Mouse (Mus musculus): ENCODE measurements around the gene Aicda. TPM values are rescaled to one million over a fixed set of nuclear protein-coding genes. Genes with fewer than 3 reads are reported as not detected.
"Not testable (repeated sequence)": the region's sequence is repeated elsewhere in the genome, so short reads cannot be mapped to it uniquely, and the experiment has no call there.

The Aicda gene
- polyA plus RNA-seq, 1 experiment from 2014 or later = 0.20 TPM

GRCm38 (mm10) chr6:122522595-122522994 is 31.0 kb upstream of the Aicda start:
- Histone ChIP-seq H3K9me3 (ENCODE audit: control insufficient read depth, low read length) (no peaks in the 10 kb centered on the region), H3K4me3 (replicated peaks; ENCODE audit: low read length) (no peak overlapping the region), H3K27ac (ENCODE audit: low read length) (no peak overlapping the region), H3K4me1 (replicated peaks; ENCODE audit: control insufficient read depth, insufficient read depth, low read length) (no peaks in the 10 kb centered on the region; the same call in 1 of the 2 replicates), H3K4me2 (ENCODE audit: low read length) (no peak overlapping the region), H3K9ac (replicated peaks; ENCODE audit: low read depth, low read length) (no peak overlapping the region), H3K27me3 (replicated peaks; ENCODE audit: control insufficient read depth, insufficient read depth, low read length) (no peaks in the 10 kb centered on the region), H3K36me3 (ENCODE audit: control insufficient read depth, insufficient read depth) (no peaks in the 10 kb centered on the region)
- 69% methylated on average over 9 of the region's 9 CpGs for WGBS
- peak; percentile 90 for ATAC-seq

- WGBS = 82% methylated on average over 8 of the region's 8 CpGs
- ATAC-seq = no peak
- no peak overlapping the region for H3K4me2 ChIP-seq (ENCODE audit: low read length)
- no peaks in the 10 kb centered on the region for H3K36me3 ChIP-seq (ENCODE audit: control insufficient read depth, insufficient read depth)
- no peaks in the 10 kb centered on the region; the same call in 1 of the 2 replicates for H3K4me1 ChIP-seq (replicated peaks; ENCODE audit: control insufficient read depth, insufficient read depth, low read length)
- no peak overlapping the region for H3K4me3 ChIP-seq (replicated peaks; ENCODE audit: low read length)
- no peak overlapping the region for H3K9ac ChIP-seq (replicated peaks; ENCODE audit: low read depth, low read length)
- H3K27me3 ChIP-seq (replicated peaks; ENCODE audit: control insufficient read depth, insufficient read depth, low read length) = no peaks in the 10 kb centered on the region
- H3K27ac ChIP-seq (ENCODE audit: low read length) = no peak overlapping the region
- no peaks in the 10 kb centered on the region for H3K9me3 ChIP-seq (ENCODE audit: control insufficient read depth, low read length)
These were observed 30.3 kb upstream of the Aicda start for GRCm38 (mm10) chr6:122523289-122523688.

DNA sequence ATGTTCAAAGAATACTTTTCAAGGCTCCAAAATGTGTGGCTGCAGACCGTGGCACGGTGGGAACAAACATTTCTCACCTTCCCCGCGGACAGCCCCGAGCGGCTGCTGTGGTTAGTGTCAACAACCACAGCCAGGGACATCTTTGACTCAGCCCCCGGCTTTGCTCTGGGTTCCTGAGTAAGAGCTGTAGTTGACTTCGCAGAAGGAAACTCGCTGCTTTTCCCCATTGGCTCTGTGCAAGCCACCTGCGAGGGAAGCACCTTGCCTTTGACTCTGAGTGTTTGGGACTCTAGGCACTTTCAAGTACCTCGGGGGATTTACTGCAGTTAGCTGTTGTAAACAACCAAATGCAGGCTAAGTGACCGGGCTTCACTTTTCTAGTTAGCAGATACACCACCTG is 26.0 kb upstream of the Aicda start:
- no peak for ATAC-seq
- Histone ChIP-seq H3K4me2 (ENCODE audit: low read length) (no peak overlapping the region), H3K36me3 (ENCODE audit: control insufficient read depth, insufficient read depth) (no peaks in the 10 kb centered on the region), H3K27me3 (replicated peaks; ENCODE audit: control insufficient read depth, insufficient read depth, low read length) (no peaks in the 10 kb centered on the region), H3K27ac (ENCODE audit: low read length) (no peak overlapping the region), H3K9ac (replicated peaks; ENCODE audit: low read depth, low read length) (no peak overlapping the region), H3K4me3 (replicated peaks; ENCODE audit: low read length) (no peak overlapping the region), H3K4me1 (replicated peaks; ENCODE audit: control insufficient read depth, insufficient read depth, low read length) (no peaks in the 10 kb centered on the region), H3K9me3 (ENCODE audit: control insufficient read depth, low read length) (no peaks in the 10 kb centered on the region)
- WGBS = 77% methylated on average over 12 of the region's 12 CpGs

DNA sequence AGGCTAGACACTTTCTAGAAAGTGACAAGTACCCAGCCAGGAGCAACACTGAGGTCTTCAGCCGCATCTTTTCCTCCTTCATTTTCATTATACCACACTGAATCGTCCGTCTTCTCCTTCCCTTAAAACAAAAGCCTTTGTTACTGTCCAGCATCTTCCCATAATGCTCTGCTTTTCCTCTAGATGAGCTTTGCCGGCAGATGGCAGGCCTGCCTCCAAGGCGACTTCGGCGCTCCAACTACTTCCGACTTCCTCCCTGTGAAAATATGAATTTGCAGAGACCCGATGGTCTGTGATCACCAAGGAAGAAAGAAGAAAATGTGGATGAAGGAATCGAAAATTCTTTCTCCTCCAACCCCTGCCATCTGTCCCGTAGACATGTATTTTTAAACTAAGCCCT is 25.5 kb upstream of the Aicda start:
- H3K4me2 ChIP-seq (ENCODE audit: low read length) = no peak overlapping the region
- no peak overlapping the region for H3K27ac ChIP-seq (ENCODE audit: low read length)
- H3K4me1 ChIP-seq (replicated peaks; ENCODE audit: control insufficient read depth, insufficient read depth, low read length) = 0 out of 2 replicates have a peak, but pooled peaks cover 3% of the 10 kb centered on the region
- 78% methylated on average over 11 of the region's 11 CpGs for WGBS
- no peaks in the 10 kb centered on the region for H3K9me3 ChIP-seq (ENCODE audit: control insufficient read depth, low read length)
- H3K4me3 ChIP-seq (replicated peaks; ENCODE audit: low read length) = no peak overlapping the region
- no peaks in the 10 kb centered on the region for H3K36me3 ChIP-seq (ENCODE audit: control insufficient read depth, insufficient read depth)
- ATAC-seq = no peak
- no peak overlapping the region for H3K9ac ChIP-seq (replicated peaks; ENCODE audit: low read depth, low read length)
- H3K27me3 ChIP-seq (replicated peaks; ENCODE audit: control insufficient read depth, insufficient read depth, low read length) = no peaks in the 10 kb centered on the region

GRCm38 (mm10) chr6:122531466-122532174 is 22.0 kb upstream of the Aicda start:
- Histone ChIP-seq H3K4me1 (replicated peaks; ENCODE audit: control insufficient read depth, insufficient read depth, low read length) (0 out of 2 replicates have a peak, but pooled peaks cover 3% of the 10 kb centered on the region), H3K36me3 (ENCODE audit: control insufficient read depth, insufficient read depth) (no peaks in the 10 kb centered on the region), H3K4me2 (ENCODE audit: low read length) (no peak overlapping the region), H3K9me3 (ENCODE audit: control insufficient read depth, low read length) (no peaks in the 10 kb centered on the region), H3K4me3 (replicated peaks; ENCODE audit: low read length) (no peak overlapping the region), H3K27me3 (replicated peaks; ENCODE audit: control insufficient read depth, insufficient read depth, low read length) (no peaks in the 10 kb centered on the region), H3K9ac (replicated peaks; ENCODE audit: low read depth, low read length) (no peak overlapping the region), H3K27ac (ENCODE audit: low read length) (no peak overlapping the region)
- no peak for ATAC-seq
- 71% methylated on average over 8 of the region's 8 CpGs for WGBS

DNA sequence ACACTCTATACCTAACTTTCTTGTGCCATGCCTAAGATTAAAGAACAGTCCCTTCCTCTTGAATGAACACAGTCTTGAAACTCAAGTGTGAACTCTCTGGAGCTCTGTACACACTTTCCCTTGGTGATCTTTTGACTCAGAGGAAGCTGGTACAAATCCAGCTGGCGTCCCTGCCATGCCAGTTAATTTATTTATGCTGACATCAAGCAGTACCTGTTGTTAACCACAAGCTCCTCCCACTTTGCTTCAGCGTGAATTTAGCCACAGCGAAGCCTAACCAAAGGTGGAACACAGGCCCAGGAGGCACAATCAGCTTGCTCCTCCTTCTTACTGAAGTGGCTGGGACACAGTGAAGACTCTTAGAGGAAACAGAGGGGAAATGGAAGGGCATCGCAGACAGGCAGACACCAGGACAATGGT is 20.7 kb upstream of the Aicda start:
- H3K4me3 ChIP-seq (replicated peaks; ENCODE audit: low read length) = peak overlapping the region; percentile 7; the same call in 1 of the 2 replicates

DNA sequence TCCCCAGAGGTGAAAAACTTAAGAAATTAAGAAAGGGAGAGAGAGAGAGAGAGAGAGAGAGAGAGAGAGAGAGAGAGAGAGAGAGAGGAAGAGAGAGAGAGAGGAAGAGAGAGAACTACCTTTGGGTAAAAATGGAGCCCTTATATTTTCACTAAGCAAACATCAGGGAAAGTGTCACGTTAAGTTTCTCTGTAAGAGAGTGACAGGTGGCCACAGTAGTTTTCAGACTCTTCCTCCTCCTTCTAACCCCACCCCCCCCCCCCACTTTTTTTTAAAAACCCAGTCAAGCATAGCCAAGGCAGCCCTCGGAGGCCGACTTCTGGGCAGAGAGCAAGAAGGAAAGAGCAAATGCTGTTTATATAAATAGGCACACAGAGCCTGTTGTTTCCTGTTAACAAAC is 19.6 kb upstream of the Aicda start:
- H3K27ac ChIP-seq (ENCODE audit: low read length) = no peak overlapping the region
- no peak overlapping the region for H3K9ac ChIP-seq (replicated peaks; ENCODE audit: low read depth, low read length)
- H3K36me3 ChIP-seq (ENCODE audit: control insufficient read depth, insufficient read depth) = no peaks in the 10 kb centered on the region
- no peaks in the 10 kb centered on the region for H3K27me3 ChIP-seq (replicated peaks; ENCODE audit: control insufficient read depth, insufficient read depth, low read length)
- H3K4me1 ChIP-seq (replicated peaks; ENCODE audit: control insufficient read depth, insufficient read depth, low read length) = 0 out of 2 replicates have a peak, but pooled peaks cover 3% of the 10 kb centered on the region
- no peak for ATAC-seq
- H3K4me3 ChIP-seq (replicated peaks; ENCODE audit: low read length) = no peak overlapping the region
- H3K9me3 ChIP-seq (ENCODE audit: control insufficient read depth, low read length) = no peaks in the 10 kb centered on the region
- H3K4me2 ChIP-seq (ENCODE audit: low read length) = no peak overlapping the region
- 18% methylated on average over 3 of the region's 3 CpGs for WGBS

More for the DNA sequence above, 20.7 kb upstream of the Aicda start:
- no peaks in the 10 kb centered on the region for H3K27me3 ChIP-seq (replicated peaks; ENCODE audit: control insufficient read depth, insufficient read depth, low read length)
- peak overlapping the region; percentile 22; the same call in 1 of the 2 replicates for H3K4me2 ChIP-seq (ENCODE audit: low read length)
- 0 out of 2 replicates have a peak overlapping the region, but pooled peaks have one; percentile 12 for H3K9ac ChIP-seq (replicated peaks; ENCODE audit: low read depth, low read length)
- H3K9me3 ChIP-seq (ENCODE audit: control insufficient read depth, low read length) = no peaks in the 10 kb centered on the region
- WGBS = 5% methylated on average over 4 of the region's 4 CpGs
- H3K4me1 ChIP-seq (replicated peaks; ENCODE audit: control insufficient read depth, insufficient read depth, low read length) = 0 out of 2 replicates have a peak, but pooled peaks cover 3% of the 10 kb centered on the region
- peak; percentile 66; the same call in 1 of the 2 replicates for ATAC-seq
- H3K36me3 ChIP-seq (ENCODE audit: control insufficient read depth, insufficient read depth) = no peaks in the 10 kb centered on the region
- H3K27ac ChIP-seq (ENCODE audit: low read length) = no peak overlapping the region

- Histone ChIP-seq H3K4me2 (ENCODE audit: low read length) (no peak overlapping the region), H3K4me3 (replicated peaks; ENCODE audit: low read length) (no peak overlapping the region), H3K9ac (replicated peaks; ENCODE audit: low read depth, low read length) (no peak overlapping the region), H3K4me1 (replicated peaks; ENCODE audit: control insufficient read depth, insufficient read depth, low read length) (no peaks in the 10 kb centered on the region), H3K36me3 (ENCODE audit: control insufficient read depth, insufficient read depth) (no peaks in the 10 kb centered on the region), H3K9me3 (ENCODE audit: control insufficient read depth, low read length) (no peaks in the 10 kb centered on the region), H3K27me3 (replicated peaks; ENCODE audit: control insufficient read depth, insufficient read depth, low read length) (no peaks in the 10 kb centered on the region), H3K27ac (ENCODE audit: low read length) (no peak overlapping the region)
- no peak for ATAC-seq
- WGBS = 80% methylated on average over 9 of the region's 9 CpGs
These were observed 14.0 kb upstream of the Aicda start for GRCm38 (mm10) chr6:122539564-122539963.

GRCm38 (mm10) chr6:122542459-122542858 is 11.1 kb upstream of the Aicda start:
- H3K36me3 ChIP-seq (ENCODE audit: control insufficient read depth, insufficient read depth); H3K27ac ChIP-seq (ENCODE audit: low read length); H3K4me3 ChIP-seq (replicated peaks; ENCODE audit: low read length); H3K9me3 ChIP-seq (ENCODE audit: control insufficient read depth, low read length); H3K4me1 ChIP-seq (replicated peaks; ENCODE audit: control insufficient read depth, insufficient read depth, low read length); H3K4me2 ChIP-seq (ENCODE audit: low read length); H3K9ac ChIP-seq (replicated peaks; ENCODE audit: low read depth, low read length); H3K27me3 ChIP-seq (replicated peaks; ENCODE audit: control insufficient read depth, insufficient read depth, low read length); ATAC-seq: not testable (repeated sequence)
- 79% methylated on average over 5 of the region's 5 CpGs for WGBS

Data from forebrain, embryonic 16.5 days (tissue).